Mouse (Mus musculus) brain, embryonic 14.5 days (tissue): ENCODE data around the gene Polr1d. TPM values are rescaled to one million over a fixed set of nuclear protein-coding genes. Genes with fewer than 3 reads are reported as not detected.

Experiments
- DNase-seq: peaks from one replicate; pipeline ENCODE4 v3.0.0-alpha.2; 2011; ENCODE audit warnings: low read depth
- CTCF ChIP-seq: fragments of 200-500 bp; IDR thresholded peaks from 2 replicates; pipeline ENCODE4 v1.5.1; 2012; ENCODE audit warnings: inconsistent platforms, mild to moderate bottlenecking, moderate library complexity, borderline replicate concordance; ENCODE audit not compliant: insufficient read depth, insufficient read length; ENCODE audit errors: extremely low read depth
- POLR2A ChIP-seq: fragments of 200-500 bp; IDR thresholded peaks from 2 replicates; pipeline ENCODE4 v1.6.1; 2012; ENCODE audit warnings: mild to moderate bottlenecking, inconsistent platforms, borderline replicate concordance; ENCODE audit not compliant: poor library complexity, insufficient read depth, insufficient read length, severe bottlenecking; ENCODE audit errors: extremely low read depth
- polyA plus RNA-seq: library from polyadenylated mRNA; depleted of rRNA; stranded (reverse); fragments of >200 nt; gene quantifications from 2 replicates; pipeline ENCODE4 v1.2.3, GENCODE M21; 2012

Gene Polr1d
- polyA plus RNA-seq, 1 experiment, result 82.3 TPM

DNA sequence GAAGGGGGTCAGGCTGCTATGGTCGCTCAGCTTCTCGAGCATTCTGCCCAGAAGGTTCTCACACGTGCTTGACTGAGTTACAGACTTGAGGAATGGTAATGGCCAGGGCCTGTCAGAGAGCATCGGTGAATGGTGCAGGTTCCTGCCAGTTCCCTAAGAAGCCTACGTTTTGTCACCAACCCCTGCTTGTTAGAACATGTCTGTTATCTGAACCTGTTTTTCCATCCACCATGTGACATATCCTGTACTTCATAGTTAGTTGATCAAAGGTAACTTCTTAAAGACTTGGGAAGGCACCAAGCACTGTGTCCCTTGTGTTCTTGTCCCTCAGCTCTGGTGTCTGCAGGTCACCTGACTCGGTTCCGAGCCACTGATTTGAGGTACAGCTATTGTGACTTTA is 21.8 kb downstream of the Polr1d start:
- TF ChIP-seq CTCF (no peak), POLR2A (no peak)
- no peak for DNase-seq

DNA sequence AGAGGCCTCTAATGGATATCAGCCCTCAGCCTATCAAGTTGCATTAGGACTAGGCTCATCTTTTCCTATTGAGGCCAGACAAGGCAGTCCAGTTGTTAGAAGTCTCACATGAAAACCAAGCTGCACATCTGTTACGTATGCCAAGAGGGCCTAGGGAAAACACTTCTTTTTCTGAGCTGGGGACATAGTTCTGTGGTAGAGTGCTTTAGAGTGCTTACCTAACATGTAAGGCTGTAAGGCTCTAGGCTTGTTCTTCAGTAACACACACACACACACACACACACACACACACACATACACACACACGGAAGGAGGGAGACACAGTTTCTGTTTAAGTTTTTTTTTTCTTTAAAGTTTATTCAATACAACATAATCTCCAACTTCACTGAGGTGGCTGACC is 23.3 kb downstream of the Polr1d start:
- no peak for TF ChIP-seq CTCF
- no peak for TF ChIP-seq POLR2A

DNA sequence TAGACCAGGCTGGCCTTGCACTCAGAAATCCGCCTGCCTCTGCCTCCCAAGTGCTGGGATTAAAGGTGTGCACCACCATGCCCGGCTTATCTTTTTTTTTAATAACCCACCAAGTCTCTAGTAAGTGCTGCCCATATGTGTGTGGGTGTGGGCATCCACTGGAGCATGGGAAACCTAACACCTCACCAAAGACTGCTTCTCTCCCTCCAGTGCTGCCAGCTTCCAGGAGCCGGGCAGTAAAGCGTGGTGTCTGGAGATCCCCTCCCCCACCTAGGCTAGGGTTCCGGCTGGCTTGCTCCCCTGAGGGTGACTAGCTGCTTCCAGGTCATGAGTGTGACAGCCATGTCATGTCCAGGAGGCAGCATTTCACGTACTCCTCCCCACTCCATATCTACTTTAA is 25.4 kb downstream of the Polr1d start:
- no peak for DNase-seq
- TF ChIP-seq POLR2A, result no peak
- TF ChIP-seq CTCF, result no peak

More for the DNA sequence above, 23.3 kb downstream of the Polr1d start:
- no peak for DNase-seq

GRCm38 (mm10) chr5:147107276-147107675 is 30.4 kb downstream of the Polr1d start:
- TF ChIP-seq CTCF (no peak), POLR2A (no peak)
- DNase-seq, result no peak

DNA sequence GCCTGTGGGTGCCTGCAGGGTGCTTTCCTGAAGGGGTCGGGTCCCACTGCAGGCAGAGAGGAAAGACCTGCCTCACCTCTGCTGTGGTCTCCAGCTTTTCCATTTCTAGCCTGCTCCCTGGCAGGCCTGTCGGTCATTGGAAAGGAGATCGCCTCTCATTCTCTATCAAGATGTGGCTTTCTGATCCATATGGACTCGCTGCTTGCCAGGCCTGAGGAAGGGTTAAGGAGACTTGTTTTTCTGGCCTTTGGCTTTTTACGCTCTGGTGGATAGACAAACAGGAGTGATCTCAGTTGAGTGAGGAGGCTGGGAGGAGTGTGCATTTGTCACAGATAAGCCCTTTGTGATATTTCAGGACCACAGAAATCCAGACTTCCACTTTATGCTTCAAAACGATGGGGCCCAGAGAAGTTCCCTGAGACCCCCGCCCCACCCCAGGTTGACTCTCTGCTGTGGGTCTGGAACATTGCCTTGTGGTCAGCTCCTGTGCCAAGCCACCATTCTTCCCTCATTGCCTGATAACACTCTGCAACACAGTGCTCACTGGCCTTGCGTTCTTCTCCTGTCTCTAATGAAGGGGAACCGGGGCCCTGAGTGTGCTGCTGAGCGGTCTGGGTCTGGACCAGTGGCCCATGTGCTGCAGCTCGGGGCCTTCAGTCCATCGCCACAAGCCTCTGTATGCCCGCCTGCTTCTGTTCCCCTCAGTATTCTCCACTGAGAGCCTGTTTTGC is 32.2 kb downstream of the Polr1d start:
- DNase-seq, result no peak
- no peak for TF ChIP-seq POLR2A
- no peak for TF ChIP-seq CTCF

DNA sequence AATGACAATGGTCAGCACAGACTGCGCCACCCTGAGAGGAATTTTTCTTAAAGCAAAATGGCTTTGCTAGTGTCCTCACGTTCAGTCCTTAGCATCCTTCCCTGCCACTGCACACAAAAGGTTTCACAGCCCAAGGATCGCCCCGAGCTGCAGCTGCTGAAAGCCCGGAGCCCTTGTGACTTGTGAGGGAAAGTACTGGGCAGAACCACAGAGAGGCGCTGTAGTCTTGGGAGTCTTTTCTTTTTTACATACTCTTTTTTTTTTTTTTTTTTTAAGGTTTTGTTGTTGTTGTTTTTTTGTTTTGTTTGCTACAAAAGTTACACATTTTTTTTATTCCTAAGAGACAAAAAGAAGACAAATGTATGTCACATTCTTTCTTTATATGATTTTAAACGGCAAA is 37.9 kb downstream of the Polr1d start:
- TF ChIP-seq POLR2A (no peak), CTCF (no peak)
- no peak for DNase-seq

DNA sequence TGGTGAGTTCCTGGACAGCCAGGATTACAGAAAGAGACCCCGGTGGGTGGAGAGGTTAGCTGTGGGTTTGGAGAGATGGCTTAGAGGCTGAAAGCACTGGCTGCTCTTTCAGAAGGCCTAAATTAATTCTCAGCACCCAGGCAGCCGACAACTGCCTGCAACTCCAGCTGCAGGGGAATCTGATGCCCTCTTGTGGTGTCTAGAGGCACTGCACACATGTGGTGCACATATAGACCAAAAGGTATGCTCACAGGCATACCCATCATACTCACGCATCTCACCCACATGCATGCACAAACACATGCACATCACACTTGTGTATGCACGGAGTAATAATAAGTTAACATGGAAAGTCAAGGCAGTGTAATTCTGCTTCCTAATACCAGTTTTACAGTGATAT is 38.8 kb downstream of the Polr1d start:
- TF ChIP-seq POLR2A (no peak), CTCF (peak; percentile 42; the same call in 1 of the 2 replicates)
- DNase-seq, result no peak

GRCm38 (mm10) chr5:147117027-147117426 is 40.2 kb downstream of the Polr1d start:
- TF ChIP-seq CTCF (no peak), POLR2A (no peak)
- DNase-seq, result no peak

GRCm38 (mm10) chr5:147121146-147121545 is 44.3 kb downstream of the Polr1d start:
- TF ChIP-seq CTCF (peak; percentile 37; the same call in 1 of the 2 replicates), POLR2A (no peak)

DNA sequence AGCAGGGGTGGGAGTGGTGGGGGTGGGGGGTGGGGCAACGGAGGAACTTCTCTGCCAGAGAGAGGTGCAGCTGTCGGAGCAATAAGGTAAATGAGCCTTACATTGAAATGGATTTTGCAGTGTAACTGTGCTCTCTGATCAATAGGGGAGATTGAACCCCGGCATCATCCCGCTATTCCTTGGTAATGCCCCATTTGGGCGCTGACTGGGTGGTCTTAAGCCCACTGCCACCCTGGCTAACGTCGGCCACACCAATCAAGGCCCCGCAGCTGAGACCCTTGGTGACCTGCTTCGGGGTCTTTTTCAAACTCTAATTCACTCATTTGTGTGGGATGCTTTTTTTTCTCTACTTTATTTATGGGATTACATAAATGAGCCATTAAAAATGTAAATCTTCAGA is 47.9 kb downstream of the Polr1d start:
- TF ChIP-seq CTCF (no peak), POLR2A (no peak)

More at GRCm38 (mm10) chr5:147121146-147121545, 44.3 kb downstream of the Polr1d start:
- DNase-seq, result no peak

DNA sequence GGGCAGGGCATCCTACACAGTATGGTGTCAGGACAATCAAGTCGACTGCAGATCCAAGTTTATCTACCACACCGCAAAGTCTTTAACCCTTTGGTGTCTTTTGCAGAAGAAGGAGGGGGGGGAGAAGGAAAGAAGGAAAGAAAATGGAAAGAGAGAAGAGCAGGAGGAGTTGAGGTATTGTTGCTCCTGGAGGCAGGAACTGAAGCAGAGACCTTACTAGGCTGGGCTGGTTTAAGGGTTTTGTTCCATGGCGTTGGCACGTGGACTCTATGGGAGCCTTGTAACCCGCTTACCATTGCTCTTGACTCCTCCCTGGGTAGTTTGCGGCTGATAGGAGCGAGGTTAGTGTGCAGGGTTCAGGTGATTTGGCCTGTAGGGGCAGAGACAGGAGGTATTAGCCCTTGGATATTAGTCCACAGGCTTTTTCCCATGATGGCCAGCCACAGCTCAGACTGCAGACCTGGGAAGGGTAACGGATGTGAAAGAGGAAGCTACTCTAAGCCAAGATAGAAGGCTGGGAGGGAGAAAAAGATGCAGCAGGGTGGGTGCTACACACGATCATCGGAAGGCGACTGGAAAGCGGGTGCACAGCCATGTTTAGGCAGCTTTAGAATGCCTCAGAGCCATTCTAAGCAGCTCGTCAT is 48.8 kb downstream of the Polr1d start:
- no peak for TF ChIP-seq CTCF
- no peak for DNase-seq

More for the DNA sequence above, 47.9 kb downstream of the Polr1d start:
- no peak for DNase-seq

DNA sequence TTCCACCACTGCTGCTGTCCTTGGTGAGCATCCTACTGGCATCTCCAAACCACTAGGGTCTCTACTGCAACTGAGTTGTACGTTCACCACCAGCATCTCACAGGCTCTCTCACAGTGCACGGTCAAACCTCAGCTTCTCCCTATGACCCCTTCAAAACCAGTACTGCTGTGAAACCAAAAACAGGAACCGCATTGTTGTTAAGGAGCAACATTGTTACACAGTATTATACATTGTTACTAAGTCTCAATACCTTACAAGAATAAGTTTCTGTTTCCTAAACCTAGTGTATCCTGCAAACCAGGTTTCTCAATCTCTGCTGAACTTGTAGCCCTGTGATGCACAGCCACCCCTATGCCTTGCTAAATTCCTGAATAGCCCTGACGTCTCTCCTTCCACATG is 51.0 kb downstream of the Polr1d start:
- DNase-seq, result no peak
- TF ChIP-seq POLR2A, result no peak
- TF ChIP-seq CTCF, result no peak
